Mouse (Mus musculus) spleen, adult 2 months (tissue): ENCODE data around the gene Gm19345. TPM values are rescaled to one million over a fixed set of nuclear protein-coding genes. Genes with fewer than 3 reads are reported as not detected.

ENCODE experiments used
- DNase-seq, 2 experiments: peaks; one replicate each; pipeline versions ENCODE4 v3.0.0 to v3.0.0-alpha.2; 2012 to 2021; ENCODE audit warnings: low spot score in 2 of 2, low read depth in 1 of 2
- H3K27ac ChIP-seq: fragments of 200-500 bp; 2 replicates; pipeline ENCODE4 v1.5.1; 2012; ENCODE audit warnings: low read length, inconsistent platforms; ENCODE audit not compliant: insufficient read depth
- H3K27me3 ChIP-seq: fragments of 200-500 bp; 2 replicates; pipeline ENCODE4 v1.6.1; 2012; ENCODE audit warnings: mild to moderate bottlenecking, moderate library complexity, low read length, inconsistent platforms; ENCODE audit not compliant: control insufficient read depth, insufficient read depth
- H3K36me3 ChIP-seq: fragments of 200-500 bp; 2 replicates; pipeline ENCODE4 v1.6.1; 2012; ENCODE audit warnings: mild to moderate bottlenecking, low read length, inconsistent platforms; ENCODE audit not compliant: control insufficient read depth, insufficient read depth
- H3K4me1 ChIP-seq: fragments of 200-500 bp; 2 replicates; pipeline ENCODE4 v1.6.1; 2011; ENCODE audit warnings: inconsistent platforms; ENCODE audit not compliant: control insufficient read depth, insufficient read depth, insufficient read length
- H3K4me3 ChIP-seq: fragments of 200-500 bp; 2 replicates; pipeline ENCODE4 v1.5.1; 2011; ENCODE audit warnings: mild to moderate bottlenecking, inconsistent platforms; ENCODE audit not compliant: insufficient read depth, insufficient read length; ENCODE audit errors: extremely low read depth
- CTCF ChIP-seq: fragments of 200-500 bp; IDR thresholded peaks from 2 replicates; pipeline ENCODE4 v1.5.1; 2011; ENCODE audit warnings: mild to moderate bottlenecking, inconsistent platforms; ENCODE audit not compliant: insufficient read depth, insufficient read length, insufficient replicate concordance; ENCODE audit errors: extremely low read depth
- POLR2A ChIP-seq: fragments of 200-500 bp; IDR thresholded peaks from 2 replicates; pipeline ENCODE4 v1.6.1; 2011; ENCODE audit warnings: low read depth, low read length, inconsistent platforms
- WGBS: fragments of 180-500 bp; shearing (Covaris S2); methylation state at CpG from one replicate; pipeline ENCODE4 v1.1.7; 2018; 5-methylcytosine and 5-hydroxymethylcytosine counted together
- polyA plus RNA-seq: library from polyadenylated mRNA; depleted of rRNA; stranded (reverse); fragments of >200 nt; gene quantifications from 2 replicates; pipeline ENCODE4 v1.2.3, GENCODE M21; 2012; rRNA removed

The Gm19345 gene
- 0.45 TPM in 1 of 2 replicates, not detected in the other for polyA plus RNA-seq

GRCm38 (mm10) chr7:19851858-19852570 lies at the start of gene Gm19345:
Gene Gm19345 (plus strand): TSS chr7:19852003.
- Histone ChIP-seq H3K27me3 (peaks cover 3% of the 10 kb centered on the region), H3K4me3 (no peak within 1 kb of the TSS), H3K27ac (no peak within 1 kb of the TSS), H3K36me3 (no peaks in the 10 kb centered on the region), H3K4me1 (peaks cover 5% of the 10 kb centered on the region; the same call in 1 of the 2 replicates)
- WGBS = 9% methylated on average over 33 of the region's 33 CpGs
- DNase-seq = no peak
- TF ChIP-seq CTCF (no peak), POLR2A (no peak)

- H3K4me3 ChIP-seq = no peak overlapping the region
- TF ChIP-seq POLR2A = no peak
- peak; percentile 94; the same call in 1 of the 2 replicates for TF ChIP-seq CTCF
- H3K36me3 ChIP-seq = no peaks in the 10 kb centered on the region
- H3K27me3 ChIP-seq = no peaks in the 10 kb centered on the region
- peak in 1 of 2 experiments; percentile 78 for DNase-seq
- no peak overlapping the region for H3K27ac ChIP-seq
- WGBS = 18% methylated on average over 7 of the region's 7 CpGs
- H3K4me1 ChIP-seq = peaks cover 19% of the 10 kb centered on the region; the same call in 1 of the 2 replicates
Observed at GRCm38 (mm10) chr7:19802995-19803394, 48.8 kb upstream of the Gm19345 start.

GRCm38 (mm10) chr7:19806356-19806969 lies 45.3 kb upstream of the Gm19345 start:
- peaks cover 19% of the 10 kb centered on the region; the same call in 1 of the 2 replicates for H3K4me1 ChIP-seq
- 67% methylated on average over 8 of the region's 8 CpGs for WGBS
- no peak overlapping the region for H3K4me3 ChIP-seq
- no peaks in the 10 kb centered on the region for H3K27me3 ChIP-seq
- TF ChIP-seq POLR2A (no peak), CTCF (no peak)
- DNase-seq = no peak
- H3K27ac ChIP-seq = peak overlapping the region; percentile 61
- H3K36me3 ChIP-seq = peaks cover 28% of the 10 kb centered on the region

DNA sequence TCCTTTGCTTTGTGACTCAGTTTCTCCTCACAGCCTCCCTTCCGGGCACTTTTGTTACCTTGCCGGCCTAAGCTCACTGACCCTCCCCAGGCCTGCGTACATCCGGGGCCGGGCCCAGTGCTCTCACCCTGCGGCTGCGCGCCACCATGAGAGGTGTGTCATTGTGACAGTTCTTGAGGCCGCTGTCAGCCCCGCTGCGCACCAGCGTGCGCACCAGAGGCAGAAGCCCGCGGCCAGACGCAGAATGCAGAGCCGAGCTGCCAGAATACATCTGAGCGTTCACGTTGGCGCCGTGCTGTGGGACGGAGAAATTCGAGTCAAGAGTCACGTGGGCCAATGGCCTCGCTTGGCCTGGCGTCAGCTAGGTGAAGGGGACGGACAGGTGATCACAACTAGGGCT lies 42.4 kb upstream of the Gm19345 start:
- TF ChIP-seq POLR2A = no peak
- no peak for TF ChIP-seq CTCF
- no peaks in the 10 kb centered on the region for H3K27me3 ChIP-seq
- peaks cover 30% of the 10 kb centered on the region for H3K36me3 ChIP-seq
- DNase-seq = no peak
- 89% methylated on average over 27 of the region's 27 CpGs for WGBS
- H3K4me3 ChIP-seq = no peak overlapping the region
- no peak overlapping the region for H3K27ac ChIP-seq
- peaks cover 21% of the 10 kb centered on the region; the same call in 1 of the 2 replicates for H3K4me1 ChIP-seq

DNA sequence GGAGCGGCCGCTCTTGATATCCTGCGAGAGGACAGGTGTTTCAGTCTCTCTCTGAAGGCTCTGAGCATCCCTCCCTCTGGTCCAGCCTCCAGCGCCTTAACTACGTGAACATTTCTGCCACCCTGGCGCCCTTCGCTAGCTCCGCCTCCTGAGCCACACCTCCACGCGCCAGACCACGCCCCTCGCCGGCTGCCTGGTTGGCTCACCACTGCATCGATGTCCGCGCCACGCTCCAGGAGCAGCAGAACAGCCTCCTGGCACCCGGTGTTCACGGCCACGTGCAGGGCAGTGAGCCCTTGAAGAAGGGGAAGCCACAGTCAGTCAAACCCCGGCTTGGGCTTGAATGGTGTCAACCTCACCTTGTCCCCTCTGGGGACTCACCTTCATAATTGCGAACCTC lies 40.7 kb upstream of the Gm19345 start:
- 71% methylated on average over 22 of the region's 22 CpGs for WGBS
- Histone ChIP-seq H3K4me1 (peaks cover 26% of the 10 kb centered on the region), H3K4me3 (no peak overlapping the region), H3K27ac (no peak overlapping the region), H3K27me3 (no peaks in the 10 kb centered on the region), H3K36me3 (peaks cover 30% of the 10 kb centered on the region)
- TF ChIP-seq POLR2A (no peak), CTCF (no peak)
- peak in 1 of 2 experiments; percentile 60 for DNase-seq

DNA sequence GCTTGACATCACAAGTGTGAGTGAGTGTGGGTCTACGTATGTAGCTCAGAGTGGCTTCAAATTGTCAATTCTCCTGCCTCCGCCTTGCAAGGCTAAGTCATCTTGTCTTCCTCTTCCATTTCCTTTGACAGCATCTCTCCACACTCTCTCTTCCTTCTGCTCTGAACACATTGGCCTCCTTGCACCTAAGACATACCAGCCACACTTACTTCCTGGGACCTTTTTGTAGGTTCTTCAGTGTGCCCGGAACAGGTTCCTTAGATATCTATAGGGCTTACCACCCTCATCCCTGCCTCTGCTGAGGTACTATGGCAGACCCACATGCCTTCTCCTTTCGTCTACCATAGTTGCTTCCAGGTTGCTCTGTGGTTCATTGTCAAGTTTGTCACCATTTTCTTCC lies 38.6 kb upstream of the Gm19345 start:
- H3K36me3 ChIP-seq = peaks cover 30% of the 10 kb centered on the region
- peaks cover 30% of the 10 kb centered on the region for H3K4me1 ChIP-seq
- H3K4me3 ChIP-seq = no peak overlapping the region

More for the DNA sequence above, 38.6 kb upstream of the Gm19345 start:
- Histone ChIP-seq H3K27me3 (no peaks in the 10 kb centered on the region), H3K27ac (no peak overlapping the region)
- DNase-seq = no peak
- WGBS = 83% methylated on average over 4 of the region's 4 CpGs
- TF ChIP-seq CTCF (no peak), POLR2A (no peak)
